Mouse (Mus musculus) kidney, embryonic 16.5 days (tissue): ENCODE data around the gene Hrk. TPM values are rescaled to one million over a fixed set of nuclear protein-coding genes. Genes with fewer than 3 reads are reported as not detected.

Source experiments
- polyA plus RNA-seq: library from polyadenylated mRNA; unstranded; fragments of >200 nt; fragmentation: Nextera tagmentation; extraction: Ambion mirVana; gene quantifications from 2 replicates; pipeline ENCODE4 v1.2.1, GENCODE M21; 2015

The Hrk gene
- polyA plus RNA-seq, 1 experiment from 2014 or later = 0.09 TPM

Other genes starting within 250 kb of the Hrk start
- gene Fbxo21, start 187.9 kb upstream of the Hrk start, polyA plus RNA-seq = 85.6 and 87.5 TPM in 2 replicates
- 20.9 and 23.9 TPM in 2 replicates for gene Tesc, start 136.9 kb upstream of the Hrk start, polyA plus RNA-seq
- 26.3 and 30.9 TPM in 2 replicates for gene Fbxw8, start 9.2 kb upstream of the Hrk start, polyA plus RNA-seq
- gene Rnft2, start 80.5 kb downstream of the Hrk start, polyA plus RNA-seq = 2.8 and 3.3 TPM in 2 replicates
- 10.6 and 10.7 TPM in 2 replicates for gene 2410131K14Rik, start 80.6 kb downstream of the Hrk start, polyA plus RNA-seq